ENCODE assay signal across 25 mouse cellular contexts in genomic region chr19:40992096-40992495, GRCm38 (mm10). TPM values are rescaled to one million over a fixed set of nuclear protein-coding genes. Genes with fewer than 3 reads are reported as not detected.
DNase-seq lines count a peak whose midpoint lies in the region; ATAC-seq lines count a peak whose summit lies in the region.
"Had no signal": no experiment of that assay in that cellular context is flagged by ENCODE, and none has a peak within 500 bp of the region (broad histone marks: within the 10 kb centered on the region; RNA-seq: fewer than 3 reads in every experiment).

No protein-coding gene starts in this region.

- no peaks in the 10 kb centered on the region for H3K36me3 ChIP-seq in kidney, embryonic 15.5 days
- no peaks in the 10 kb centered on the region for H3K36me3 ChIP-seq in neural tube, embryonic 13.5 days
- no peaks in the 10 kb centered on the region for H3K36me3 ChIP-seq in intestine, embryonic 14.5 days (ENCODE audit: control insufficient read depth, insufficient read depth, low read length)
- H3K36me3 ChIP-seq: hindbrain, embryonic 13.5 days; liver, embryonic 13.5 days; lung, embryonic 15.5 days; midbrain, embryonic 12.5 days; neural tube, embryonic 12.5 days had no signal

- H3K27me3 ChIP-seq in kidney, embryonic 15.5 days = 0 out of 2 replicates have a peak, but pooled peaks cover 3% of the 10 kb centered on the region
- no peaks in the 10 kb centered on the region for H3K27me3 ChIP-seq in neural tube, embryonic 13.5 days
- H3K27me3 ChIP-seq in intestine, embryonic 14.5 days (replicated peaks; ENCODE audit: control insufficient read depth, insufficient read depth, low read length) = no peaks in the 10 kb centered on the region
- H3K27me3 ChIP-seq: lung, embryonic 15.5 days; midbrain, embryonic 12.5 days had no signal

- H3K4me1 ChIP-seq in kidney, embryonic 15.5 days = peaks cover 38% of the 10 kb centered on the region
- H3K4me1 ChIP-seq in neural tube, embryonic 13.5 days (replicated peaks) = peaks cover 13% of the 10 kb centered on the region
- H3K4me1 ChIP-seq in intestine, embryonic 14.5 days (replicated peaks; ENCODE audit: control insufficient read depth, insufficient read depth, low read length) = no peaks in the 10 kb centered on the region
- H3K4me1 ChIP-seq: hindbrain, embryonic 13.5 days; midbrain, embryonic 12.5 days; neural tube, embryonic 12.5 days had no signal

- no peak for ATAC-seq in kidney, embryonic 15.5 days (replicated peaks; ENCODE audit: low FRiP score)
- ATAC-seq in neural tube, embryonic 13.5 days (ENCODE audit: low read depth) = no peak; the same call in 1 of the 2 replicates
- ATAC-seq in intestine, embryonic 14.5 days (replicated peaks; ENCODE audit: low FRiP score, low TSS enrichment, low read depth) = no peak
- ATAC-seq: forebrain, embryonic 16.5 days; inflammation-experienced regulatory T-cells, adult 6 months had no signal

- intact Hi-C loops in gastrocnemius, postnatal 36 days (cut with DNase I) = no loop called here

- no peaks in the 10 kb centered on the region for H3K9me3 ChIP-seq in kidney, embryonic 15.5 days (replicated peaks)
- no peaks in the 10 kb centered on the region for H3K9me3 ChIP-seq in neural tube, embryonic 13.5 days
- H3K9me3 ChIP-seq in intestine, embryonic 14.5 days (ENCODE audit: control insufficient read depth, low read length) = no peaks in the 10 kb centered on the region
- H3K9me3 ChIP-seq: hindbrain, embryonic 13.5 days; liver, embryonic 13.5 days; lung, embryonic 15.5 days; midbrain, embryonic 12.5 days; neural tube, embryonic 12.5 days had no signal

- H3K27ac ChIP-seq in kidney, embryonic 15.5 days = no peak overlapping the region
- H3K27ac ChIP-seq in neural tube, embryonic 13.5 days (replicated peaks) = no peak overlapping the region
- no peak overlapping the region for H3K27ac ChIP-seq in intestine, embryonic 14.5 days (ENCODE audit: low read depth)
- H3K27ac ChIP-seq: hindbrain, embryonic 13.5 days; liver, embryonic 13.5 days; lung, embryonic 15.5 days; midbrain, embryonic 12.5 days; neural tube, embryonic 12.5 days; stomach, postnatal 0 days had no signal

- DNase-seq in kidney, adult 8-10 months = no peak
- DNase-seq in neural tube, embryonic 10.5 days (ENCODE audit: extremely low spot score, low spot score) = no peak
- DNase-seq in intestine, embryonic 14.5 days (ENCODE audit: low spot score) = no peak
- DNase-seq in gastrocnemius, postnatal 36 days = no peak
- DNase-seq in MN1 (ENCODE audit: low spot score) = no peak
- DNase-seq: adrenal gland, adult 8-10 months; cerebellum, adult 11 months; embryo, embryonic 11 days; gastrocnemius, postnatal 25 days; heart, postnatal 14 days; left cerebral cortex, postnatal 4 days; liver, embryonic 13.5 days had no signal

- no peak overlapping the region for H3K9ac ChIP-seq in kidney, embryonic 15.5 days
- H3K9ac ChIP-seq in neural tube, embryonic 13.5 days = no peak overlapping the region
- no peak overlapping the region for H3K9ac ChIP-seq in intestine, embryonic 14.5 days (ENCODE audit: low read length)
- H3K9ac ChIP-seq: hindbrain, embryonic 13.5 days; liver, embryonic 13.5 days; lung, embryonic 15.5 days; midbrain, embryonic 12.5 days; neural tube, embryonic 12.5 days had no signal

- peak overlapping the region; percentile 39 for H3K4me2 ChIP-seq in kidney, embryonic 15.5 days
- peak overlapping the region; percentile 11; the same call in 1 of the 2 replicates for H3K4me2 ChIP-seq in neural tube, embryonic 13.5 days
- peak overlapping the region; percentile 20; the same call in 1 of the 2 replicates for H3K4me2 ChIP-seq in intestine, embryonic 14.5 days (ENCODE audit: low read length)
- H3K4me2 ChIP-seq: hindbrain, embryonic 13.5 days; liver, embryonic 13.5 days; lung, embryonic 15.5 days; midbrain, embryonic 12.5 days; neural tube, embryonic 12.5 days had no signal

- peak overlapping the region; percentile 5; the same call in 1 of the 2 replicates for H3K4me3 ChIP-seq in kidney, embryonic 15.5 days (replicated peaks)
- no peak overlapping the region for H3K4me3 ChIP-seq in neural tube, embryonic 13.5 days
- H3K4me3 ChIP-seq in intestine, embryonic 14.5 days (ENCODE audit: low read depth, low read length) = no peak overlapping the region
- H3K4me3 ChIP-seq: hindbrain, embryonic 13.5 days; liver, embryonic 13.5 days; lung, embryonic 15.5 days; midbrain, embryonic 12.5 days; neural tube, embryonic 12.5 days had no signal

- 34% methylated on average over 11 of the region's 11 CpGs for WGBS in kidney, embryonic 15.5 days
- 21% methylated on average over 10 of the region's 11 CpGs for WGBS in neural tube, embryonic 13.5 days
- 63% methylated on average over 11 of the region's 11 CpGs for WGBS in intestine, embryonic 14.5 days

RNA-seq across cellular contexts. Expression of gene Blnk, which starts 2.2 kb away (rescaled TPM):
- polyA plus RNA-seq in kidney, embryonic 15.5 days (2015; fragmentation: Nextera tagmentation; extraction: Ambion mirVana) = 12.6 and 15.6 TPM in 2 replicates
- 0.64 and 0.70 TPM in 2 replicates for polyA plus RNA-seq in neural tube, embryonic 13.5 days (2015; fragmentation: Nextera tagmentation; extraction: Ambion mirVana)
- polyA plus RNA-seq in intestine, embryonic 14.5 days (2014; fragmentation: Nextera tagmentation; extraction: Ambion mirVana) = 17.8 and 21.5 TPM in 2 replicates
- total RNA-seq in gastrocnemius, postnatal 36 days (2021) = 1 to 10 TPM; 1.4 to 1.5 TPM

RNA-seq across cellular contexts. Expression of gene Dntt, which starts 37.0 kb away (rescaled TPM):
- 0.27 TPM in 1 of 2 replicates, not detected in the other for polyA plus RNA-seq in kidney, embryonic 15.5 days (2015; fragmentation: Nextera tagmentation; extraction: Ambion mirVana)
- polyA plus RNA-seq in neural tube, embryonic 13.5 days (2015; fragmentation: Nextera tagmentation; extraction: Ambion mirVana) = 0.22 TPM in 1 of 2 replicates, not detected in the other
- polyA plus RNA-seq in intestine, embryonic 14.5 days (2014; fragmentation: Nextera tagmentation; extraction: Ambion mirVana) = not detected in 2 replicates
- total RNA-seq in gastrocnemius, postnatal 36 days (2021) = 1 to 10 TPM in 1 of 2 experiments, not detected in 1; 2.3 TPM
- total RNA-seq: adrenal gland, adult 8-10 months; layer of hippocampus, adult 18-20 months; monocyte, adult 5-6 weeks had no signal
- polyA plus RNA-seq: C2C12; embryonic facial prominence, embryonic 14.5 days; forebrain, embryonic 16.5 days; hindbrain, embryonic 13.5 days; stomach, postnatal 0 days had no signal
